9 mouse cellular contexts compared by ENCODE assay signal in genomic region chr8:84416915-84417314, GRCm38 (mm10). TPM values are rescaled to one million over a fixed set of nuclear protein-coding genes. Genes with fewer than 3 reads are reported as not detected.
DNase-seq lines count a peak whose midpoint lies in the region; ATAC-seq and TF ChIP-seq lines count a peak whose summit lies in the region.
"Had no signal": no experiment of that assay in that cellular context is flagged by ENCODE, and none has a peak within 500 bp of the region (broad histone marks: within the 10 kb centered on the region; RNA-seq: fewer than 3 reads in every experiment).

No protein-coding gene starts in this region.

- TF ChIP-seq CTCF in left cerebral cortex, adult 2 months (IDR thresholded peaks at IDR 0.05) = no peak

- intact Hi-C loops in left cerebral cortex, adult 2 months (cut with DNase I) = loop anchor here (5.0 kb wide), 1 partner anchor 90 kb away; no protein-coding TSS in a partner anchor

- ATAC-seq in hindbrain, embryonic 13.5 days (ENCODE audit: low FRiP score) = no peak
- no peak for ATAC-seq in neural tube, embryonic 12.5 days (ENCODE audit: low FRiP score, low read depth)

- peaks cover 8% of the 10 kb centered on the region; the same call in 1 of the 2 replicates for H3K9me3 ChIP-seq in embryonic facial prominence, embryonic 10.5 days
- 0 out of 2 replicates have a peak, but pooled peaks cover 4% of the 10 kb centered on the region for H3K9me3 ChIP-seq in hindbrain, embryonic 13.5 days
- H3K9me3 ChIP-seq in neural tube, embryonic 12.5 days = no peaks in the 10 kb centered on the region

- WGBS in embryonic facial prominence, embryonic 10.5 days = 77% methylated on average over 6 of the region's 6 CpGs
- 70% methylated on average over 6 of the region's 6 CpGs for WGBS in hindbrain, embryonic 13.5 days
- 64% methylated on average over 6 of the region's 6 CpGs for WGBS in neural tube, embryonic 12.5 days

- peaks cover 18% of the 10 kb centered on the region for H3K4me1 ChIP-seq in embryonic facial prominence, embryonic 10.5 days
- peaks cover 49% of the 10 kb centered on the region for H3K4me1 ChIP-seq in hindbrain, embryonic 13.5 days (replicated peaks)
- H3K4me1 ChIP-seq in neural tube, embryonic 12.5 days = peaks cover 20% of the 10 kb centered on the region

- DNase-seq in left cerebral cortex, adult 2 months (ENCODE audit: extremely low spot score in 1 of 2, low spot score in 2 of 2) = peak in 1 of 2 experiments; percentile 39
- no peak for DNase-seq in left cerebral cortex, adult 8-10 months (ENCODE audit: low spot score in 2 of 2)
- no peak for DNase-seq in embryonic facial prominence, embryonic 10.5 days (ENCODE audit: low spot score)
- no peak for DNase-seq in urinary bladder, postnatal 36 days (ENCODE audit: low spot score in 2 of 2)
- DNase-seq in spleen, adult 18-20 months = no peak
- DNase-seq in gastrocnemius, postnatal 10 days = no peak
- DNase-seq: lung, embryonic 14.5 days had no signal

- peaks cover 71% of the 10 kb centered on the region for H3K27me3 ChIP-seq in embryonic facial prominence, embryonic 10.5 days (replicated peaks; ENCODE audit: low read depth, poor library complexity, severe bottlenecking)
- H3K27me3 ChIP-seq in hindbrain, embryonic 13.5 days = 0 out of 2 replicates have a peak, but pooled peaks cover 4% of the 10 kb centered on the region
- H3K27me3 ChIP-seq in neural tube, embryonic 12.5 days (replicated peaks) = 0 out of 2 replicates have a peak, but pooled peaks cover 2% of the 10 kb centered on the region

- H3K4me2 ChIP-seq in hindbrain, embryonic 13.5 days = peak overlapping the region; percentile 69
- peak overlapping the region; percentile 68 for H3K4me2 ChIP-seq in neural tube, embryonic 12.5 days (replicated peaks)
- H3K4me2 ChIP-seq: lung, embryonic 14.5 days had no signal

- H3K9ac ChIP-seq in hindbrain, embryonic 13.5 days = peak overlapping the region; percentile 93
- H3K9ac ChIP-seq in neural tube, embryonic 12.5 days = peak overlapping the region; percentile 85; the same call in 1 of the 2 replicates
- H3K9ac ChIP-seq: lung, embryonic 14.5 days had no signal

- peak overlapping the region; percentile 95 for H3K27ac ChIP-seq in left cerebral cortex, adult 2 months
- H3K27ac ChIP-seq in embryonic facial prominence, embryonic 10.5 days (replicated peaks) = no peak overlapping the region
- H3K27ac ChIP-seq in hindbrain, embryonic 13.5 days = no peak overlapping the region
- H3K27ac ChIP-seq in neural tube, embryonic 12.5 days = no peak overlapping the region

- H3K4me3 ChIP-seq in left cerebral cortex, adult 2 months = peak overlapping the region; percentile 76
- 0 out of 2 replicates have a peak overlapping the region, but pooled peaks have one; percentile 8 for H3K4me3 ChIP-seq in embryonic facial prominence, embryonic 10.5 days
- H3K4me3 ChIP-seq in hindbrain, embryonic 13.5 days = peak overlapping the region; percentile 82
- peak overlapping the region; percentile 76 for H3K4me3 ChIP-seq in neural tube, embryonic 12.5 days

- H3K36me3 ChIP-seq in embryonic facial prominence, embryonic 10.5 days (replicated peaks) = no peaks in the 10 kb centered on the region
- peaks cover 24% of the 10 kb centered on the region for H3K36me3 ChIP-seq in hindbrain, embryonic 13.5 days
- H3K36me3 ChIP-seq in neural tube, embryonic 12.5 days = no peaks in the 10 kb centered on the region

RNA-seq across cellular contexts. Expression of gene Cacna1a, which starts 28.7 kb away (rescaled TPM):
- 100 to 1,000 TPM; 243 to 258 TPM for total RNA-seq in left cerebral cortex, adult 2 months (2021)
- 100 to 1,000 TPM; 177 to 203 (median 185) TPM for total RNA-seq in left cerebral cortex, adult 8-10 months (2022)
- 4.4 and 5.5 TPM in 2 replicates for polyA plus RNA-seq in embryonic facial prominence, embryonic 10.5 days (2016; fragmentation: Nextera tagmentation; extraction: Ambion mirVana)
- 20.9 and 22.9 TPM in 2 replicates for polyA plus RNA-seq in hindbrain, embryonic 13.5 days (2015; fragmentation: Nextera tagmentation; extraction: Ambion mirVana)
- 19.6 and 20.5 TPM in 2 replicates for polyA plus RNA-seq in neural tube, embryonic 12.5 days (2016; fragmentation: Nextera tagmentation; extraction: Ambion mirVana)
- total RNA-seq in gastrocnemius, postnatal 10 days (2021) = 1 to 10 TPM; 5.2 to 8.4 TPM

Comparison
In these comparisons a context has a peak if more than half of its experiments do, and no peak if none do; other contexts are left out.
1. H3K4me3 ChIP-seq: peak in every context shown above with its lines; median percentile 82 in hindbrain, embryonic 13.5 days; 76 in left cerebral cortex, adult 2 months; 76 in neural tube, embryonic 12.5 days; 8 in embryonic facial prominence, embryonic 10.5 days.
2. RNA of gene Cacna1a, which starts 28.7 kb away (total RNA-seq): 243 to 258 TPM in left cerebral cortex, adult 2 months and 177 to 203 TPM in left cerebral cortex, adult 8-10 months; 5.2 to 8.4 TPM in gastrocnemius, postnatal 10 days; every median in the first group is over 10 times any median in the second.